Mouse (Mus musculus) forebrain, embryonic 16.5 days (tissue): ENCODE data around the gene Gm16503. TPM values are rescaled to one million over a fixed set of nuclear protein-coding genes. Genes with fewer than 3 reads are reported as not detected.

ENCODE experiments used
- ATAC-seq: fragments of 200-750 bp; cut with Nextera tagmentation; 2 replicates; pipeline ENCODE4 v1.8.0; 2017; ENCODE audit warnings: mild to moderate bottlenecking, moderate library complexity
- H3K27ac ChIP-seq: fragments of 300-500 bp; sonication (generic); 2 replicates; pipeline ENCODE4 v1.5.1; 2014; ENCODE audit warnings: low read length, control low read depth
- H3K27me3 ChIP-seq: fragments of 300-500 bp; sonication (generic); replicated peaks from 2 replicates; pipeline ENCODE4 v1.6.1; 2014; ENCODE audit warnings: low read length; ENCODE audit not compliant: control insufficient read depth, insufficient read depth
- H3K36me3 ChIP-seq: fragments of 300-500 bp; sonication (generic); 2 replicates; pipeline ENCODE4 v1.6.1; 2014; ENCODE audit not compliant: control insufficient read depth, insufficient read depth
- H3K4me1 ChIP-seq: fragments of 300-500 bp; sonication (generic); replicated peaks from 2 replicates; pipeline ENCODE4 v1.6.1; 2014; ENCODE audit warnings: low read length; ENCODE audit not compliant: control insufficient read depth, insufficient read depth
- H3K4me2 ChIP-seq: fragments of 300-500 bp; sonication (generic); 2 replicates; pipeline ENCODE4 v1.6.1; 2014; ENCODE audit warnings: mild to moderate bottlenecking, low read length, control low read depth
- H3K4me3 ChIP-seq: fragments of 300-500 bp; sonication (generic); replicated peaks from 2 replicates; pipeline ENCODE4 v1.5.1; 2014; ENCODE audit warnings: mild to moderate bottlenecking, low read length, control low read depth
- H3K9ac ChIP-seq: fragments of 300-500 bp; sonication (generic); replicated peaks from 2 replicates; pipeline ENCODE4 v1.6.1; 2014; ENCODE audit warnings: low read depth, low read length, control low read depth
- H3K9me3 ChIP-seq: fragments of 300-500 bp; sonication (generic); 2 replicates; pipeline ENCODE4 v1.6.1; 2016; ENCODE audit warnings: low read length; ENCODE audit not compliant: control insufficient read depth
- WGBS: fragments of 180-500 bp; shearing (Covaris S2); extraction: QIAGEN DNeasy Blood & Tissue Kit; methylation state at CpG from one replicate; pipeline ENCODE4 v1.1.7; 2014; 5-methylcytosine and 5-hydroxymethylcytosine counted together
- polyA plus RNA-seq: library from polyadenylated mRNA; unstranded; fragments of >200 nt; fragmentation: Nextera tagmentation; extraction: Ambion mirVana; gene quantifications from 2 replicates; pipeline ENCODE4 v1.2.1, GENCODE M21; 2015

Gene Gm16503
- polyA plus RNA-seq, 1 experiment from 2014 or later: 0.30 TPM

DNA sequence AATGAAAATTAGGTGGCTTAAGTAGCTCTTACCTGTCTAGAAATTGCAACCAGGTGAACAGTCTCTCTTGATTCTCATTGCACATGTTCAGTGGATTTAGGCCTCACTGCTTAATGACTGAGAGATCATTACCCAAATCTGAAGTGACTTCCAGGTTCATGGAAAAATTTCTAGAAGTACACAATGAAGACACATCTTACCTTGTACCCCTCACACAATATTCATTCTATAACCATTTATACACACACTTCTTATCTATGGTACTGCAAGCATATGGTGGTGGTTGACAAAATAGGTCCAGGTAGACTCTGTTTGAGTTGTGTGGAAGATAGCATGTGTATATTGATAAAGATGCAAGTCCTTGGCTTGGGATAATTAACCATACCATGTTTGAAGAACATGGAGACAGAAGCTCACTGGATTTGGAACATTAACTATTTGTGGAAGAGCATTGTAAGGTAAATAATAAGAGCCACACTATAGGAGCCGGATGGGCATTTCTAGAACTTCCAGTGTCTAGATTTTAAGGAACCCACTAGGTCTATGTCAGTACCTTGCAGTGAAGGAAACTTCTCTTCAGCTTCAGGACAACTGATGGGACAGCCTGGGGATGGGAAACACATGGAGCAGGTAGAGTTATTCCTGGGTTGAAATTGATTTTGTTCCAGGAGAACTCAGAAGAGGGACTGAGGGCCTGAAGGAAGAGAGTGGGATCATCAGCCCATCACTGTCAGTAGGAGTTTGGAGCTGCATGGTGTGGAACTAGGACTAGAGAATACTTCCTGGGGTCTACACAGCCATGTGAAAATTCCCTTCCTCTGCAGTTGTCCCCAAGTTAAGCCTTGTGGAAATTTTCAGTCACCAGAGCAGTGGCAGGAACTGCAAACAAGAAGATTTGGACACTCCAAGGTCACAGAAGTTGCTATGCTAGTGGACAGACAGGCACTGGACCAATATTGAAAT lies 46.8 kb downstream of the Gm16503 start:
- Histone ChIP-seq H3K9me3 (peaks cover 12% of the 10 kb centered on the region), H3K4me2 (no peak overlapping the region), H3K4me3 (no peak overlapping the region), H3K9ac (no peak overlapping the region), H3K36me3 (no peaks in the 10 kb centered on the region), H3K27me3 (no peaks in the 10 kb centered on the region), H3K4me1 (no peaks in the 10 kb centered on the region), H3K27ac (no peak overlapping the region)
- 61% methylated on average over 1 of the region's 1 CpGs for WGBS
- no peak for ATAC-seq

Other genes with a start within 250 kb of the Gm16503 start
- 0.11 TPM in 1 of 2 replicates, not detected in the other for gene Zfp988, start 234.5 kb upstream of the Gm16503 start, polyA plus RNA-seq
- not detected in 2 replicates for gene Zfp978, start 178.9 kb upstream of the Gm16503 start, polyA plus RNA-seq
- gene Zfp982, start 47.8 kb upstream of the Gm16503 start, polyA plus RNA-seq: 2.9 and 3.4 TPM in 2 replicates
- 0.09 TPM in 1 of 2 replicates, not detected in the other for gene Zfp985, start 13.1 kb downstream of the Gm16503 start, polyA plus RNA-seq
- 0.87 and 0.96 TPM in 2 replicates for gene Zfp979, start 102.3 kb downstream of the Gm16503 start, polyA plus RNA-seq
- not detected in 2 replicates for gene Zfp534, start 162.3 kb downstream of the Gm16503 start, polyA plus RNA-seq